Mouse (Mus musculus): ENCODE data around the gene Dcaf4. TPM values are rescaled to one million over a fixed set of nuclear protein-coding genes. Genes with fewer than 3 reads are reported as not detected.

Dcaf4 gene
- polyA plus RNA-seq, 1 experiment from 2014 or later, result 25.1 TPM

DNA sequence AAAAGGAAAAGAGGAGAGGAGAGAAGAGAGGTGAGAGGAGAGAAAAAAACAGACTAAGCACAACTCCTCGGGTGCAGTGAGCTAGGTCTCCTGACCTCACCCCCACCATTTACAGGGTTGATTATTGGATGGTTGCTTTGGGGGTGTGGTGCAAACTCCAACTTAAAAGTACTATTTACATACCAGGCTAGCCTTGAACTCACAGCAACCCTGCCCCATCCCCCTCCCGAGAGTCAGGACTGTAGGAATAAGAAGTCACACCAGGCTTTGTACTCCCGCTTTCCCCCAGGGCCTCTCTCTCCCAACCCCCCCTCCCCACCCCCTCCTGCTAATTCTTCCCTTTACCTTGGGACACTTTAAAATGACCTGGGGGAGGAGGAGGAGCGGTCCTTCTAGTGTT, 23.9 kb upstream of the Dcaf4 start:
- H3K36me3 ChIP-seq (ENCODE audit: insufficient read depth), result no peaks in the 10 kb centered on the region
- no peaks in the 10 kb centered on the region for H3K27me3 ChIP-seq (ENCODE audit: insufficient read depth, low read length)
- no peak overlapping the region for H3K4me2 ChIP-seq
- H3K9ac ChIP-seq, result no peak overlapping the region
- DNase-seq, result no peak
- no peak overlapping the region for H3K27ac ChIP-seq (ENCODE audit: low read depth)
- H3K4me1 ChIP-seq (ENCODE audit: insufficient read depth), result no peaks in the 10 kb centered on the region
- peaks cover 4% of the 10 kb centered on the region; the same call in 1 of the 2 replicates for H3K9me3 ChIP-seq (ENCODE audit: low read depth, low read length)
- TF ChIP-seq CTCF (IDR thresholded peaks at IDR 0.05; ENCODE audit: low read depth), result no peak
- 59% methylated on average over 4 of the region's 4 CpGs for WGBS
- H3K4me3 ChIP-seq (ENCODE audit: low read depth, low read length), result no peak overlapping the region
- no peak for ATAC-seq (ENCODE audit: insufficient read depth)

DNA sequence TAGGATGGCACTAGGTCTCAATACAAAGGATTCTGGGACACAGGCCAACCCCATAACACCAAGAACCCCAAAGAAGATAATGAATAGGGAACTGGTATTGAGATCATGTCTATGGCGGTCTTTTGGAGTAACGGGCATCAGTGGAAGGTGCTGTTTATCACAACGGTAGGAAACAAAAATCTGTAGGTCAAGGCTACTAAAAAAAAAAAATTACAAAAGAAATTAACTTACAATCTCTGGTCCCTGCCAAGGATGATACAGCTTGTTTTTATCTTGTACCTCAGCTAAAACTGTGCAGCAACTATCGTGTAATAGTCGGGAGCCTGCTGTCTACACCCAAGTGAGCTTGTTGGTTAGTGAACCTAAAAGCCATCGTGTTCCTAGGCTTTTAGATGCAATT, 23.5 kb upstream of the Dcaf4 start:
- no peak overlapping the region for H3K4me2 ChIP-seq
- DNase-seq (no peak), ATAC-seq (ENCODE audit: insufficient read depth) (no peak)
- H3K4me1 ChIP-seq (ENCODE audit: insufficient read depth), result no peaks in the 10 kb centered on the region
- H3K4me3 ChIP-seq (ENCODE audit: low read depth, low read length), result no peak overlapping the region
- H3K27ac ChIP-seq (ENCODE audit: low read depth), result no peak overlapping the region
- WGBS, result 84% methylated on average over 6 of the region's 6 CpGs
- H3K27me3 ChIP-seq (ENCODE audit: insufficient read depth, low read length), result no peaks in the 10 kb centered on the region
- no peak for TF ChIP-seq CTCF (IDR thresholded peaks at IDR 0.05; ENCODE audit: low read depth)
- no peaks in the 10 kb centered on the region for H3K36me3 ChIP-seq (ENCODE audit: insufficient read depth)
- no peaks in the 10 kb centered on the region; the same call in 1 of the 2 replicates for H3K9me3 ChIP-seq (ENCODE audit: low read depth, low read length)
- no peak overlapping the region for H3K9ac ChIP-seq

DNA sequence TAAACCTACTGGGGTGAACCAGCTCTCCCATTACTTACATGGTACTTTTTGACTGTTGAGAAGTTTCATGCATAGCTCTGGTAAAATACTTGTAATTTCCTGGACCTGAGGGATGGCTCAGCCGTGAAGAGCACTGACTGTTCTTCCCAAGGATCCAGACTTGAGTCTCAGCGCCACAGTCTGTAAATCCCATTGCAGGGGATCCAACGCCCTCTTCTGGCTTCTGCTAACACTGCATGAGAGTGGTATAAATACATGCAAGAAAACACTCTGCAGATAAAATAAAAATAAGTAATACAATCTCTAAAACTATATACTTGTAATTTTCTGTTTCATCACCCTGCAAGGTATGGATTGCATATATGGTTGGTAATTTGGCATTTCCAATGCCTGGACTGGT, 22.3 kb upstream of the Dcaf4 start:
- no peak for TF ChIP-seq CTCF (IDR thresholded peaks at IDR 0.05; ENCODE audit: low read depth)
- ATAC-seq (ENCODE audit: insufficient read depth) (no peak), DNase-seq (no peak)
- Histone ChIP-seq H3K27ac (ENCODE audit: low read depth) (no peak overlapping the region), H3K36me3 (ENCODE audit: insufficient read depth) (no peaks in the 10 kb centered on the region), H3K27me3 (ENCODE audit: insufficient read depth, low read length) (no peaks in the 10 kb centered on the region), H3K4me3 (ENCODE audit: low read depth, low read length) (no peak overlapping the region), H3K4me1 (ENCODE audit: insufficient read depth) (no peaks in the 10 kb centered on the region), H3K9ac (no peak overlapping the region), H3K4me2 (no peak overlapping the region), H3K9me3 (ENCODE audit: low read depth, low read length) (no peaks in the 10 kb centered on the region)
- WGBS, result 74% methylated on average over 3 of the region's 3 CpGs

DNA sequence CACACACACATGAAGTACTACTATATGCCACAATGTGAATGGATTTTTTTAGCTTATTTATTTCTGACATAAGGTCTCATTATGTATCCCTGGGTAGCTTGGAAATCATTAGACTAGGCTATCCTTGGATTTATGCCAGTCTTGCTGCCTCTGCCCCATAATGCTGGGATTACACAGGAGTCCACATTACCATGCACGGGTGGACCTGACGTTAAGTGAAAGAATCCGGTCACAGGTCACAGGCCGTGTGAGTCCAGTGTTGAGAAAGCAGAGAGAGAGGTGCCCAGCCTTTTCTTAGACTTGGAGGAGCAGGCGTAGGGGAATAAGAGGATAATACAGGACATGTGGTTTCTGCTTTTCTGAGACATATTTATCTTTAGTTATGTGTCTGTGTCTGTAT, 21.0 kb upstream of the Dcaf4 start:
- H3K27me3 ChIP-seq (ENCODE audit: insufficient read depth, low read length), result no peaks in the 10 kb centered on the region
- no peak for DNase-seq
- no peaks in the 10 kb centered on the region for H3K9me3 ChIP-seq (ENCODE audit: low read depth, low read length)
- 67% methylated on average over 5 of the region's 5 CpGs for WGBS
- no peak for TF ChIP-seq CTCF (IDR thresholded peaks at IDR 0.05; ENCODE audit: low read depth)
- ATAC-seq (ENCODE audit: insufficient read depth), result no peak
- no peaks in the 10 kb centered on the region for H3K4me1 ChIP-seq (ENCODE audit: insufficient read depth)
- no peak overlapping the region for H3K4me2 ChIP-seq
- H3K27ac ChIP-seq (ENCODE audit: low read depth), result no peak overlapping the region
- no peak overlapping the region for H3K4me3 ChIP-seq (ENCODE audit: low read depth, low read length)
- no peaks in the 10 kb centered on the region for H3K36me3 ChIP-seq (ENCODE audit: insufficient read depth)
- H3K9ac ChIP-seq, result no peak overlapping the region

DNA sequence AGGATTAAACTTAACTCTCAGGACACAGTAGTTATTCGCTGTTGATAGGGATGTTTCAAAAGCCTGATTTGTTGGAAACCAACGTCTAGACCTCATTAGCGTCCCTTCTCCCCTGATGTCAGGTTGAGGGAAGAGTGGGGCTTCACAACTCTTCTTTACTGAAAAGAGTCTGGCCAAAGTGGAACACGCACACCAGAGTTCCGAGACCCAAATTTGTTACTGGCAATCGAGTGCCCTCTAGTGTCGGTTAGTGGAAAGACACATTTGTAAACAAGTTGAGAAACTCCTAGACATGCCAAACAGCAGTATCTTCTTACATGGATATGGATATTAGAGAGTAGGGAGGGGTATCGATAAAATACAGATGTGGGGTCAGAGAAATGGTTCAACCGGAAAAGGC, 18.1 kb upstream of the Dcaf4 start:
- 5% methylated on average over 9 of the region's 9 CpGs for WGBS
- peak; percentile 86 for TF ChIP-seq CTCF (IDR thresholded peaks at IDR 0.05; ENCODE audit: low read depth)
- Histone ChIP-seq H3K36me3 (ENCODE audit: insufficient read depth) (no peaks in the 10 kb centered on the region), H3K9ac (no peak overlapping the region), H3K4me1 (ENCODE audit: insufficient read depth) (no peaks in the 10 kb centered on the region), H3K27me3 (ENCODE audit: insufficient read depth, low read length) (no peaks in the 10 kb centered on the region), H3K4me2 (no peak overlapping the region), H3K27ac (ENCODE audit: low read depth) (no peak overlapping the region), H3K4me3 (ENCODE audit: low read depth, low read length) (no peak overlapping the region), H3K9me3 (ENCODE audit: low read depth, low read length) (no peaks in the 10 kb centered on the region)
- ATAC-seq (ENCODE audit: insufficient read depth) (no peak), DNase-seq (peak; percentile 92)

DNA sequence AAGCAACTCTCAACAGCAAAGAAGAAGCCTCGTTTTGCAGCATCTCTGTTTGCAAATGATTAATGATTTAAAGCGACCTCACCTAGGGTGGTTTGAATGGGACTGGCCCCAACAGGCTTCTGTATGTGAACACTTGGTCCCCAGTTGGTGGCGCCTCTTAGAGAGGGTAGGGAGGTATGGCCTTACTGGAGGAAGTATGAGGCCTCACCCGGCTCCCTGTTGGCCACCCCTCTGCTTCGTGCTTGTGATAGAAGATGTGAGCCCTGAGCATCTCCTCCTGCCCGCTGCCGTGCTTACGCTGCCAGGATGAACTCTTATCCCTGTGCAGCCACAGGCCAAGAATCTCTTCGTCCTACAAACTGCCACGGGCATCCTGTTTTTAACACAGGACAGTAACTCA, 13.7 kb upstream of the Dcaf4 start:
- H3K9me3 ChIP-seq (ENCODE audit: low read depth, low read length), result no peaks in the 10 kb centered on the region
- ATAC-seq (ENCODE audit: insufficient read depth), result no peak
- DNase-seq, result no peak
- H3K4me1 ChIP-seq (ENCODE audit: insufficient read depth), result no peaks in the 10 kb centered on the region
- no peak for TF ChIP-seq CTCF (IDR thresholded peaks at IDR 0.05; ENCODE audit: low read depth)
- WGBS, result 68% methylated on average over 10 of the region's 10 CpGs
- H3K27me3 ChIP-seq (ENCODE audit: insufficient read depth, low read length), result no peaks in the 10 kb centered on the region
- no peaks in the 10 kb centered on the region for H3K36me3 ChIP-seq (ENCODE audit: insufficient read depth)
- no peak overlapping the region for H3K4me2 ChIP-seq
- H3K9ac ChIP-seq, result no peak overlapping the region
- no peak overlapping the region for H3K27ac ChIP-seq (ENCODE audit: low read depth)
- H3K4me3 ChIP-seq (ENCODE audit: low read depth, low read length), result no peak overlapping the region

DNA sequence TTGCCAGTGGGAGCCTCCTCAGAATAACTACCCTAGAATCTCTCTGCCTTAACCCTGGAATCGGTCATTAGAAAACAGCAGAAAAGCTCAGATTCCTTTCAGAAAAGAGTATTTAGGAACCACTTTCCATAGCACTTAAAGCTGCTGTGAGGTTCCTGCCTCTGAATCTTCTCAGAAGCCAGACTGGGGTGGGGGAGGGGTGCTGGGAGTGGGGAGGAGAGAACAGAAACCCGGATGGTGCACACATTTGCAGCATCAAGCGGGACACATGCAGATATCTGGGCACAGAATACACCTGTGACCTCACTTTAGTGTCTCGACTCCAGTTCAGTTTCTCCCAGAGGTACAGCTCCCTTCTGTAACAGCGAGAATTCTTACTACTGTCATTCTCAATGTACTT, 9.7 kb upstream of the Dcaf4 start:
- Histone ChIP-seq H3K27ac (ENCODE audit: low read depth) (no peak overlapping the region), H3K4me3 (ENCODE audit: low read depth, low read length) (no peak overlapping the region), H3K9me3 (ENCODE audit: low read depth, low read length) (no peaks in the 10 kb centered on the region), H3K9ac (no peak overlapping the region), H3K4me2 (no peak overlapping the region), H3K4me1 (ENCODE audit: insufficient read depth) (no peaks in the 10 kb centered on the region), H3K27me3 (ENCODE audit: insufficient read depth, low read length) (no peaks in the 10 kb centered on the region), H3K36me3 (ENCODE audit: insufficient read depth) (no peaks in the 10 kb centered on the region)
- no peak for TF ChIP-seq CTCF (IDR thresholded peaks at IDR 0.05; ENCODE audit: low read depth)
- 70% methylated on average over 5 of the region's 5 CpGs for WGBS
- no peak for DNase-seq
- ATAC-seq (ENCODE audit: insufficient read depth), result no peak

DNA sequence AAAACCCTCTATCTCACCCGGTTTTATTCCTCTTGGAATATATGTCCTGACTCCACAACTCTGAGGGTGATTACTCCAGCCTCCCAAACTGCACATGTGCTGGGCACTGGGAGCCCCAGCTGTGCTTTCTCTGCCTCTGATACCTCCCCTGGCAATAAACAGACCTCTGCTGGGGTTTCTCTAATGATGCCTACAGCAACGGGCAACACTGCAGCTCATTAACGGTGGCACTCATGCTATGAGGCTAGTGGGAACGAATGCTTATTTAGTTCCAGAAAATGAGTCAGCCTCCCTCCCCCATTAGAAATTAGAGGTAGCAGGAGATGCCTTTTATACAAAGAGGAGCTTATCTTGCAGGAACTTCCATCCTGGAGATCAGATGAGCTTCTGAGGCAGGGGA, 7.5 kb upstream of the Dcaf4 start:
- H3K36me3 ChIP-seq (ENCODE audit: insufficient read depth), result no peaks in the 10 kb centered on the region
- WGBS, result 32% methylated on average over 4 of the region's 4 CpGs
- no peak for TF ChIP-seq CTCF (IDR thresholded peaks at IDR 0.05; ENCODE audit: low read depth)
- no peaks in the 10 kb centered on the region for H3K4me1 ChIP-seq (ENCODE audit: insufficient read depth)
- H3K4me3 ChIP-seq (ENCODE audit: low read depth, low read length), result no peak overlapping the region
- H3K9ac ChIP-seq, result no peak overlapping the region
- DNase-seq (no peak), ATAC-seq (ENCODE audit: insufficient read depth) (no peak)
- no peak overlapping the region for H3K4me2 ChIP-seq
- H3K27ac ChIP-seq (ENCODE audit: low read depth), result no peak overlapping the region
- H3K27me3 ChIP-seq (ENCODE audit: insufficient read depth, low read length), result no peaks in the 10 kb centered on the region
- no peaks in the 10 kb centered on the region for H3K9me3 ChIP-seq (ENCODE audit: low read depth, low read length)

Measured in lung, embryonic 14.5 days (tissue).